Comparison of ENCODE assay signal across 8 mouse cellular contexts in the genomic region with DNA sequence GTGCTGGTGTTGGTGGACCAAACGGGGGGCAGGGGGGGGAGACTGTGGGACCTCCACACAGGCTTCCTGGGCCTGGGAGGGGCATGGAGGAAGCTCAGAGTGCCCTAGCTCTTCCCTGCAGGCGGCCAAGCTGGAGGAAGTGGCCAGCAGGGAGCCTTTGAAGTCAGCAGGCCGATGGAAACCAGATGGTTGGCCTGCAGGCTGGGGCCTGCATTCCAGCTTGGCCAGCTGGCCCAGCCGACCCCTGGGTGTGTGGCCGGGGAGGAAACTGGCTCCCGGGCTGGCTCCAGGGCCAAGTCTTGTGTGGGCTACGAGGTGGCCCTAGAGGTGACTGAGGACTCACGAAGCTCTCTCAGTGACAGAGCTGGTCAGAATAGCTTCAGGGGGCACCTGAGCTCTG. TPM values are rescaled to one million over a fixed set of nuclear protein-coding genes. Genes with fewer than 3 reads are reported as not detected.
DNase-seq lines count a peak whose midpoint lies in the region; ATAC-seq lines count a peak whose summit lies in the region.
"Had no signal": no experiment of that assay in that cellular context is flagged by ENCODE, and none has a peak within 500 bp of the region (broad histone marks: within the 10 kb centered on the region; RNA-seq: fewer than 3 reads in every experiment).

No protein-coding gene starts in this region.

- H3K4me3 ChIP-seq in embryonic facial prominence, embryonic 14.5 days (ENCODE audit: low read depth, low read length) = no peak overlapping the region; the same call in 1 of the 2 replicates
- H3K4me3 ChIP-seq in limb, embryonic 11.5 days (ENCODE audit: low read depth, low read length) = peak overlapping the region; percentile 14
- no peak overlapping the region for H3K4me3 ChIP-seq in midbrain, embryonic 15.5 days

- 0 out of 2 replicates have a peak overlapping the region, but pooled peaks have one; percentile 44 for H3K27ac ChIP-seq in embryonic facial prominence, embryonic 14.5 days (replicated peaks; ENCODE audit: low read depth, low read length)
- H3K27ac ChIP-seq in limb, embryonic 11.5 days (replicated peaks; ENCODE audit: low read depth, low read length) = peak overlapping the region; percentile 64
- peak overlapping the region; percentile 39; the same call in 1 of the 2 replicates for H3K27ac ChIP-seq in midbrain, embryonic 15.5 days

- 0 out of 2 replicates have a peak overlapping the region, but pooled peaks have one; percentile 19 for H3K4me2 ChIP-seq in embryonic facial prominence, embryonic 14.5 days (ENCODE audit: low read depth, low read length)
- peak overlapping the region; percentile 19 for H3K4me2 ChIP-seq in limb, embryonic 11.5 days (ENCODE audit: low read depth, severe bottlenecking)
- H3K4me2 ChIP-seq in midbrain, embryonic 15.5 days = no peak overlapping the region

- H3K4me1 ChIP-seq in embryonic facial prominence, embryonic 14.5 days (ENCODE audit: control insufficient read depth, insufficient read depth, low read length) = peaks cover 26% of the 10 kb centered on the region
- peaks cover 49% of the 10 kb centered on the region for H3K4me1 ChIP-seq in limb, embryonic 11.5 days (ENCODE audit: control insufficient read depth, insufficient read depth, low read length)
- peaks cover 50% of the 10 kb centered on the region for H3K4me1 ChIP-seq in midbrain, embryonic 15.5 days

- no peak for ATAC-seq in embryonic facial prominence, embryonic 14.5 days (ENCODE audit: low read depth)
- no peak for ATAC-seq in limb, embryonic 11.5 days (ENCODE audit: insufficient number of reproducible peaks, low FRiP score, low TSS enrichment, low read depth)
- no peak for ATAC-seq in midbrain, embryonic 15.5 days (replicated peaks)
- ATAC-seq in granulocyte monocyte progenitor cell, adult 5-6 weeks (replicated peaks; ENCODE audit: poor library complexity, severe bottlenecking) = no peak

- DNase-seq in 3134 (ENCODE audit: extremely low read depth, insufficient read length, low spot score) (peak; percentile 42), 3T3-L1 (ENCODE audit: low read depth, low spot score) (peak; percentile 83)
- peak; percentile 72 for DNase-seq in embryonic facial prominence, embryonic 14.5 days (ENCODE audit: low spot score)
- DNase-seq in heart, postnatal 36 days = peak; percentile 71 to 75
- DNase-seq in limb, embryonic 11.5 days (ENCODE audit: low spot score) = peak; percentile 81

- H3K27me3 ChIP-seq in embryonic facial prominence, embryonic 14.5 days (replicated peaks; ENCODE audit: control insufficient read depth, insufficient read depth, low read length) = no peaks in the 10 kb centered on the region
- H3K27me3 ChIP-seq in limb, embryonic 11.5 days (ENCODE audit: control insufficient read depth, insufficient read depth, low read length) = no peaks in the 10 kb centered on the region
- H3K27me3 ChIP-seq in midbrain, embryonic 15.5 days (replicated peaks) = no peaks in the 10 kb centered on the region

- 16% methylated on average over 6 of the region's 8 CpGs for whole genome bisulfite sequencing in embryonic facial prominence, embryonic 14.5 days
- 2% methylated on average over 8 of the region's 8 CpGs for WGBS in limb, embryonic 11.5 days
- WGBS in midbrain, embryonic 15.5 days = 27% methylated on average over 8 of the region's 8 CpGs

- H3K9ac ChIP-seq in embryonic facial prominence, embryonic 14.5 days (ENCODE audit: low read depth, low read length) = peak overlapping the region; percentile 31; the same call in 1 of the 2 replicates
- peak overlapping the region; percentile 37; the same call in 1 of the 2 replicates for H3K9ac ChIP-seq in limb, embryonic 11.5 days (ENCODE audit: low read length)
- no peak overlapping the region for H3K9ac ChIP-seq in midbrain, embryonic 15.5 days

- intact Hi-C loops in heart, postnatal 36 days (cut with DNase I) = no loop called here

- H3K36me3 ChIP-seq in embryonic facial prominence, embryonic 14.5 days (ENCODE audit: control insufficient read depth, insufficient read depth, low read length) = peaks cover 49% of the 10 kb centered on the region
- peaks cover 16% of the 10 kb centered on the region for H3K36me3 ChIP-seq in limb, embryonic 11.5 days (ENCODE audit: control insufficient read depth, insufficient read depth, low read length)
- H3K36me3 ChIP-seq in midbrain, embryonic 15.5 days (replicated peaks) = peaks cover 6% of the 10 kb centered on the region; the same call in 1 of the 2 replicates

- H3K9me3 ChIP-seq in embryonic facial prominence, embryonic 14.5 days (ENCODE audit: control insufficient read depth, low read length) = no peaks in the 10 kb centered on the region
- no peaks in the 10 kb centered on the region for H3K9me3 ChIP-seq in limb, embryonic 11.5 days (ENCODE audit: control insufficient read depth, low read length)
- H3K9me3 ChIP-seq in midbrain, embryonic 15.5 days = no peaks in the 10 kb centered on the region

RNA-seq across cellular contexts. Expression of a gene that starts 5.9 kb away (rescaled TPM):
- 3.1 and 3.5 TPM in 2 replicates for polyA plus RNA-seq in embryonic facial prominence, embryonic 14.5 days (2014; fragmentation: Nextera tagmentation; extraction: Ambion mirVana)
- total RNA-seq in heart, postnatal 36 days (2021) = 1 to 10 TPM; 1.9 to 2.6 TPM
- 11.8 and 12.9 TPM in 2 replicates for polyA plus RNA-seq in limb, embryonic 11.5 days (2014; fragmentation: Nextera tagmentation; extraction: Ambion mirVana)
- polyA plus RNA-seq in midbrain, embryonic 15.5 days (2015; fragmentation: Nextera tagmentation; extraction: Ambion mirVana) = 2.9 and 4.7 TPM in 2 replicates
- 21.2 and 22.5 TPM in 2 replicates for total RNA-seq in granulocyte monocyte progenitor cell, adult 5-6 weeks (2014; fragmentation: Nextera tagmentation)
- 32.4 and 36.7 TPM in 2 replicates for total RNA-seq in granulocyte monocyte progenitor cell, adult 5-6 weeks (2017)

RNA-seq across cellular contexts. Expression of a gene that starts 11.7 kb away (rescaled TPM):
- polyA plus RNA-seq in embryonic facial prominence, embryonic 14.5 days (2014; fragmentation: Nextera tagmentation; extraction: Ambion mirVana) = 114 and 124 TPM in 2 replicates
- total RNA-seq in heart, postnatal 36 days (2021) = 10 to 100 TPM; 81.0 to 88.1 TPM
- 133 and 138 TPM in 2 replicates for polyA plus RNA-seq in limb, embryonic 11.5 days (2014; fragmentation: Nextera tagmentation; extraction: Ambion mirVana)
- 292 and 296 TPM in 2 replicates for polyA plus RNA-seq in midbrain, embryonic 15.5 days (2015; fragmentation: Nextera tagmentation; extraction: Ambion mirVana)
- 62.9 and 64.6 TPM in 2 replicates for total RNA-seq in granulocyte monocyte progenitor cell, adult 5-6 weeks (2014; fragmentation: Nextera tagmentation)
- 39.1 and 40.4 TPM in 2 replicates for total RNA-seq in granulocyte monocyte progenitor cell, adult 5-6 weeks (2017)

RNA-seq across cellular contexts. Expression of a gene that starts 16.0 kb away (rescaled TPM):
- polyA plus RNA-seq in embryonic facial prominence, embryonic 14.5 days (2014; fragmentation: Nextera tagmentation; extraction: Ambion mirVana) = 0.56 and 0.58 TPM in 2 replicates
- under 1 TPM; 0.17 to 0.38 TPM for total RNA-seq in heart, postnatal 36 days (2021)
- polyA plus RNA-seq in limb, embryonic 11.5 days (2014; fragmentation: Nextera tagmentation; extraction: Ambion mirVana) = 0.21 and 0.34 TPM in 2 replicates
- polyA plus RNA-seq in midbrain, embryonic 15.5 days (2015; fragmentation: Nextera tagmentation; extraction: Ambion mirVana) = 3.1 and 3.3 TPM in 2 replicates
- total RNA-seq in granulocyte monocyte progenitor cell, adult 5-6 weeks (2014; fragmentation: Nextera tagmentation) = not detected in 2 replicates
- 0.26 TPM in 1 of 2 replicates, not detected in the other for total RNA-seq in granulocyte monocyte progenitor cell, adult 5-6 weeks (2017)

RNA-seq across cellular contexts. Expression of a gene that starts 22.1 kb away (rescaled TPM):
- polyA plus RNA-seq in embryonic facial prominence, embryonic 14.5 days (2014; fragmentation: Nextera tagmentation; extraction: Ambion mirVana) = 4.1 and 6.7 TPM in 2 replicates
- total RNA-seq in heart, postnatal 36 days (2021) = not detected
- polyA plus RNA-seq in limb, embryonic 11.5 days (2014; fragmentation: Nextera tagmentation; extraction: Ambion mirVana) = 6.7 TPM in 1 of 2 replicates, not detected in the other
- polyA plus RNA-seq in midbrain, embryonic 15.5 days (2015; fragmentation: Nextera tagmentation; extraction: Ambion mirVana) = not detected in 2 replicates
- total RNA-seq in granulocyte monocyte progenitor cell, adult 5-6 weeks (2014; fragmentation: Nextera tagmentation) = not detected in 2 replicates
- 0.98 TPM in 1 of 2 replicates, not detected in the other for total RNA-seq in granulocyte monocyte progenitor cell, adult 5-6 weeks (2017)
- total RNA-seq: neutrophil, adult 5-6 weeks had no signal

RNA-seq across cellular contexts. Expression of a gene that starts 24.0 kb away (rescaled TPM):
- 33.7 and 40.2 TPM in 2 replicates for polyA plus RNA-seq in embryonic facial prominence, embryonic 14.5 days (2014; fragmentation: Nextera tagmentation; extraction: Ambion mirVana)
- 10 to 100 TPM; 53.0 to 53.2 TPM for total RNA-seq in heart, postnatal 36 days (2021)
- 43.1 and 43.8 TPM in 2 replicates for polyA plus RNA-seq in limb, embryonic 11.5 days (2014; fragmentation: Nextera tagmentation; extraction: Ambion mirVana)
- polyA plus RNA-seq in midbrain, embryonic 15.5 days (2015; fragmentation: Nextera tagmentation; extraction: Ambion mirVana) = 64.5 and 66.5 TPM in 2 replicates
- total RNA-seq in granulocyte monocyte progenitor cell, adult 5-6 weeks (2014; fragmentation: Nextera tagmentation) = 14.1 and 20.3 TPM in 2 replicates
- total RNA-seq in granulocyte monocyte progenitor cell, adult 5-6 weeks (2017) = 17.0 and 18.7 TPM in 2 replicates
